Mouse (Mus musculus): ENCODE results near the gene Odf3b.

Gene Odf3b

GRCm38 (mm10) chr15:89378831-89379401 is at the start of gene Odf3b:
TSS of gene Odf3b (minus strand) at chr15:89379282.
- DNase-seq: no peak

- no peak for DNase-seq
Observed at GRCm38 (mm10) chr15:89428136-89428790, 49.2 kb upstream of the Odf3b start.

GRCm38 (mm10) chr15:89426716-89427115 is 47.6 kb upstream of the Odf3b start:
- no peak for DNase-seq

- no peak for DNase-seq
Observed at GRCm38 (mm10) chr15:89425711-89426121, 46.6 kb upstream of the Odf3b start, which contains the start of gene Cpt1b. TSS of gene Cpt1b (minus strand) at chr15:89425863.

- no peak for DNase-seq
Observed at GRCm38 (mm10) chr15:89424621-89425020, 45.5 kb upstream of the Odf3b start.

- DNase-seq: no peak
Observed at GRCm38 (mm10) chr15:89421938-89422337, 42.9 kb upstream of the Odf3b start.

GRCm38 (mm10) chr15:89415282-89415681 is 36.2 kb upstream of the Odf3b start:
- no peak for DNase-seq

GRCm38 (mm10) chr15:89410118-89410517 is 31.0 kb upstream of the Odf3b start, which contains the start of gene Syce3:
TSS of gene Syce3 (minus strand) at chr15:89410503.
- DNase-seq: no peak

GRCm38 (mm10) chr15:89406691-89407090 is 27.6 kb upstream of the Odf3b start:
- DNase-seq: no peak

- DNase-seq: no peak
Observed at GRCm38 (mm10) chr15:89404831-89405623, 25.9 kb upstream of the Odf3b start.

- DNase-seq: no peak
Observed at GRCm38 (mm10) chr15:89402471-89402870, 23.4 kb upstream of the Odf3b start.

- DNase-seq: no peak
Observed at GRCm38 (mm10) chr15:89399716-89400115, 20.6 kb upstream of the Odf3b start.

GRCm38 (mm10) chr15:89398146-89398545 is 19.1 kb upstream of the Odf3b start:
- no peak for DNase-seq

- no peak for DNase-seq
Observed at GRCm38 (mm10) chr15:89396883-89397282, 17.8 kb upstream of the Odf3b start.

GRCm38 (mm10) chr15:89390081-89390480 is 11.0 kb upstream of the Odf3b start:
- DNase-seq: no peak

GRCm38 (mm10) chr15:89387127-89387526 is 8.0 kb upstream of the Odf3b start:
- no peak for DNase-seq

GRCm38 (mm10) chr15:89384617-89385016 is 5.5 kb upstream of the Odf3b start, which contains the start of gene Klhdc7b:
TSS of gene Klhdc7b (plus strand) at chr15:89384917.
- DNase-seq: no peak

- no peak for DNase-seq
Observed at GRCm38 (mm10) chr15:89379429-89379828, 347 bp upstream of the Odf3b start.

- DNase-seq: no peak
Observed at GRCm38 (mm10) chr15:89377938-89378828, 899 bp downstream of the Odf3b start.

- DNase-seq: no peak
Observed at GRCm38 (mm10) chr15:89377362-89377761, 1.7 kb downstream of the Odf3b start.

GRCm38 (mm10) chr15:89376957-89377356 is 2.1 kb downstream of the Odf3b start, which contains the start of gene Tymp:
TSS of gene Tymp (minus strand) at chr15:89377039.
- no peak for DNase-seq

GRCm38 (mm10) chr15:89376040-89376439 is 3.0 kb downstream of the Odf3b start:
- no peak for DNase-seq
